Mouse (Mus musculus) urinary bladder, postnatal 25 days (tissue): Measurements from ENCODE around the gene Olfr978.
"Not testable (repeated sequence)": the region's sequence is repeated elsewhere in the genome, so short reads cannot be mapped to it uniquely, and the experiment has no call there.

Source experiments
- DNase-seq: peaks from one replicate; pipeline ENCODE4 v3.0.0; 2022; ENCODE audit warnings: low spot score

Gene Olfr978

GRCm38 (mm10) chr9:39991813-39992212, at the start of gene Olfr978:
TSS of gene Olfr978 (plus strand) at chr9:39992113.
- no peak for DNase-seq

GRCm38 (mm10) chr9:39951946-39952345, 40.0 kb upstream of the Olfr978 start, which contains the start of gene Olfr975:
TSS of gene Olfr975 (minus strand) at chr9:39952046.
- DNase-seq, result no peak

GRCm38 (mm10) chr9:39961033-39961432, 30.9 kb upstream of the Olfr978 start, which contains the start of gene Olfr976:
TSS of gene Olfr976 (minus strand) at chr9:39961133.
- DNase-seq, result not testable (repeated sequence)

GRCm38 (mm10) chr9:39976581-39977145, 15.2 kb upstream of the Olfr978 start:
- DNase-seq, result not testable (repeated sequence)

GRCm38 (mm10) chr9:40003365-40003764, 11.5 kb downstream of the Olfr978 start, which contains the start of gene Olfr979:
TSS of gene Olfr979 (minus strand) at chr9:40003465.
- no peak for DNase-seq

GRCm38 (mm10) chr9:40009482-40009881, 17.6 kb downstream of the Olfr978 start, which contains the start of gene Olfr980:
TSS of gene Olfr980 (minus strand) at chr9:40009582.
- no peak for DNase-seq

GRCm38 (mm10) chr9:40021164-40021563, 29.3 kb downstream of the Olfr978 start, which contains the start of gene Olfr981:
TSS of gene Olfr981 (plus strand) at chr9:40021464.
- no peak for DNase-seq
